Mouse (Mus musculus): ENCODE measurements around the gene Arhgap30. TPM values are rescaled to one million over a fixed set of nuclear protein-coding genes. Genes with fewer than 3 reads are reported as not detected.

Gene Arhgap30
- total and polyA plus RNA-seq, 2 experiments from 2014 or later: 0.75 to 0.82 TPM

DNA sequence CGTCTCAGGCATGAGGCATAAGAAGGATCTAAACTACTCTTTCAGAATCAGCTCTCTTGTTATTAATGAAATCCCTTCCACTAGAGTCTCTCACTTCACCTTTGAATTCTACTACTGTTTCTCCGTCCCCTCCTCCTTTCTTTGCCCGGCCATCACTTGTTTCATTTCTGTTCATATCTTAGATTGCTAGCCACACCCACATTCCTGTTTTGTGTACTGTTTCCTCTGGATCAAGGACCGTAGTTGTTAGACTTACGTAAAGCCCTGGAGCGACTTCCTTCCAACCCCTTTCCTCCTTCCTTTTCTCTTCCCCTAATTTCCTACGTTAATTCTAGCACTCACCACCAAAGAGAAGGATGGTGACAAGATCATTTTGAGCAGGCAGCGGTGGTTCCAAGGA, 50.3 kb downstream of the Arhgap30 start:
- DNase-seq (ENCODE audit: low spot score) (no peak), ATAC-seq (ENCODE audit: low FRiP score) (no peak)
- no peak for TF ChIP-seq CTCF (IDR thresholded peaks at IDR 0.05)
- H3K4me3 ChIP-seq (ENCODE audit: low read depth, low read length): no peak overlapping the region
- H3K27ac ChIP-seq (ENCODE audit: low read depth, low read length): no peak overlapping the region
- no peak overlapping the region for H3K4me2 ChIP-seq (ENCODE audit: low read depth, low read length, poor library complexity, severe bottlenecking)
- H3K36me3 ChIP-seq (ENCODE audit: insufficient read depth, low read length): no peaks in the 10 kb centered on the region
- H3K9ac ChIP-seq (replicated peaks; ENCODE audit: low read length, poor library complexity, severe bottlenecking): no peak overlapping the region
- no peaks in the 10 kb centered on the region for H3K9me3 ChIP-seq (ENCODE audit: low read length)
- H3K4me1 ChIP-seq (ENCODE audit: insufficient read depth, low read length): no peaks in the 10 kb centered on the region
- peaks cover 32% of the 10 kb centered on the region for H3K27me3 ChIP-seq (ENCODE audit: insufficient read depth, low read length)
- WGBS: 55% methylated on average over 8 of the region's 8 CpGs

GRCm38 (mm10) chr1:171440025-171440725, 51.4 kb downstream of the Arhgap30 start:
- H3K36me3 ChIP-seq (ENCODE audit: insufficient read depth, low read length): no peaks in the 10 kb centered on the region
- peaks cover 32% of the 10 kb centered on the region for H3K27me3 ChIP-seq (ENCODE audit: insufficient read depth, low read length)
- no peaks in the 10 kb centered on the region for H3K4me1 ChIP-seq (ENCODE audit: insufficient read depth, low read length)
- DNase-seq (ENCODE audit: low spot score): peak; percentile 47
- no peak overlapping the region for H3K27ac ChIP-seq (ENCODE audit: low read depth, low read length)
- ATAC-seq (ENCODE audit: low FRiP score): no peak
- H3K4me2 ChIP-seq (ENCODE audit: low read depth, low read length, poor library complexity, severe bottlenecking): no peak overlapping the region
- H3K4me3 ChIP-seq (ENCODE audit: low read depth, low read length): no peak overlapping the region
- no peak for TF ChIP-seq CTCF (IDR thresholded peaks at IDR 0.05)
- no peaks in the 10 kb centered on the region for H3K9me3 ChIP-seq (ENCODE audit: low read length)
- no peak overlapping the region for H3K9ac ChIP-seq (replicated peaks; ENCODE audit: low read length, poor library complexity, severe bottlenecking)
- 55% methylated on average over 9 of the region's 9 CpGs for WGBS

DNA sequence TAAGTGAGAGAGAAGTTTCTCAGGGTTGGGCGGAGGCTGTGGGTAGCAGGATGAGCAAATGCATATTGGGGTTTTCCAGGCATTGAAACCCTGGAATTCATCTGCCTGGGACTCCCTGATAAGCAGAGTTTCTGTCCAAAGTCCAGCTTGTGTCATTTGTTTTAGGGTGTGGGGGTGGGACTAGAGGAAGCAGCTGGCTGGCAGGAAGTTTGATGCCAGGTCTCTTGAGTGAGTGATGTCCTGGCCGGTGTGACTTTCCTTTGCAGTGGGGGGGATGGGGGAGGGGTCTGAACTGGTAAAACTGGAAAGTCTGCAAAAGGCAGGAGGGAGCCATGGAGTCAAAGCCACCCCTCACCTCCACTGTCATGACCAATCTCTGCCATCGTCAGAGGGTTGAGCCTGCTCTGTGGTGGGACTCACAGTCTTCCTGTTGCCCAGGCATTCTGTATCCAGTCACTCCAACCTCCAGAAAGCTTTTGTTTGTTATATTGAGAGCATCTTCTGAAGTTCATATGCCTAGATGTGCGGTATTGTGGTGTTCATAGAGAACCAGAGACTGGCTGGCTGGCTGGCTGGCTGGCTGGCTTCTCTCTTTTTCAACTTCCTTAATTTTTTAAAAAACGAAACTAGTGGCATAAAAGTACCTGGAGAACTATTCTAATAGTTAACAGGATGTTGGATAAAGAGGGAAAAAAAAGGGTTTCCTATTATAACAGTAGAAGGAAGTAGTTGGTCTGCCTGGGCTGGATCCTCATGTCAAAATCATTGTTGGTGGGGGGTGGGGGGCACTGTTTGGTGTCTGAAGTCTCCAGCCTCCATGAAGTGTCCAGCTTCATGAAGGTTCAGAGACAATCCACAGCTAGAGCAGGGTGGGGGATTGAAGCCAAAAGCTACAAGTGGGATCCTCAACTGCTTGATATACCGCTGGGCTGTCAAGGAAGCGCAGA, 53.0 kb downstream of the Arhgap30 start:
- TF ChIP-seq CTCF (IDR thresholded peaks at IDR 0.05): no peak
- Histone ChIP-seq H3K4me3 (ENCODE audit: low read depth, low read length) (no peak overlapping the region), H3K27ac (ENCODE audit: low read depth, low read length) (no peak overlapping the region), H3K9me3 (ENCODE audit: low read length) (no peaks in the 10 kb centered on the region), H3K9ac (replicated peaks; ENCODE audit: low read length, poor library complexity, severe bottlenecking) (no peak overlapping the region), H3K4me2 (ENCODE audit: low read depth, low read length, poor library complexity, severe bottlenecking) (no peak overlapping the region), H3K4me1 (ENCODE audit: insufficient read depth, low read length) (no peaks in the 10 kb centered on the region), H3K27me3 (ENCODE audit: insufficient read depth, low read length) (peaks cover 27% of the 10 kb centered on the region), H3K36me3 (ENCODE audit: insufficient read depth, low read length) (no peaks in the 10 kb centered on the region)
- WGBS: 59% methylated on average over 7 of the region's 7 CpGs
- DNase-seq (ENCODE audit: low spot score) (no peak), ATAC-seq (ENCODE audit: low FRiP score) (no peak)

DNA sequence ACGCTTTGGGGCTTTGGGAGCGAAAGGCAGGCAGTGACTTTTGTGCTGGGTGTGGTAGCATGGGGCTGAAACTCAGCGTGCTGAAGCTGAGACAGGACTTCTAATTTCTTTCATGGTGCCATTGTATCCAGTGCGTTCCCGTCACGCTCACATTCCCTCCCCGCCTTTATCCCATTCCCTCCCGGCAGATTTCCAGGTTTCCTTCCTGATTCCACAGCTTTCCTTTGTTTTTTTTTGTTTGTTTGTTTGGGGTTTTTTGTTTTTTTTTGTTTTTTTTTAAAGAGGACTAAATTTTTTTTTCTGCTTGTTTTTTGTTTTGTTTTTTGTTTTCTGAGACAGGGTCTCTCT, 53.6 kb downstream of the Arhgap30 start:
- H3K27me3 ChIP-seq (ENCODE audit: insufficient read depth, low read length): peaks cover 20% of the 10 kb centered on the region
- no peak for TF ChIP-seq CTCF (IDR thresholded peaks at IDR 0.05)
- no peak overlapping the region for H3K27ac ChIP-seq (ENCODE audit: low read depth, low read length)
- no peaks in the 10 kb centered on the region for H3K9me3 ChIP-seq (ENCODE audit: low read length)
- H3K4me1 ChIP-seq (ENCODE audit: insufficient read depth, low read length): no peaks in the 10 kb centered on the region
- ATAC-seq (ENCODE audit: low FRiP score) (no peak), DNase-seq (ENCODE audit: low spot score) (no peak)
- H3K9ac ChIP-seq (replicated peaks; ENCODE audit: low read length, poor library complexity, severe bottlenecking): no peak overlapping the region
- H3K4me2 ChIP-seq (ENCODE audit: low read depth, low read length, poor library complexity, severe bottlenecking): no peak overlapping the region
- H3K4me3 ChIP-seq (ENCODE audit: low read depth, low read length): no peak overlapping the region
- 36% methylated on average over 8 of the region's 8 CpGs for WGBS
- H3K36me3 ChIP-seq (ENCODE audit: insufficient read depth, low read length): no peaks in the 10 kb centered on the region

GRCm38 (mm10) chr1:171445050-171445449, 56.3 kb downstream of the Arhgap30 start:
- no peak for TF ChIP-seq CTCF (IDR thresholded peaks at IDR 0.05)
- Histone ChIP-seq H3K4me3 (ENCODE audit: low read depth, low read length) (no peak overlapping the region), H3K27me3 (ENCODE audit: insufficient read depth, low read length) (no peaks in the 10 kb centered on the region), H3K4me1 (ENCODE audit: insufficient read depth, low read length) (no peaks in the 10 kb centered on the region), H3K36me3 (ENCODE audit: insufficient read depth, low read length) (no peaks in the 10 kb centered on the region), H3K4me2 (ENCODE audit: low read depth, low read length, poor library complexity, severe bottlenecking) (no peak overlapping the region), H3K9ac (replicated peaks; ENCODE audit: low read length, poor library complexity, severe bottlenecking) (no peak overlapping the region), H3K27ac (ENCODE audit: low read depth, low read length) (no peak overlapping the region), H3K9me3 (ENCODE audit: low read length) (no peaks in the 10 kb centered on the region)
- no peak for DNase-seq (ENCODE audit: low spot score)
- WGBS: 91% methylated on average over 5 of the region's 5 CpGs
- no peak for ATAC-seq (ENCODE audit: low FRiP score)

GRCm38 (mm10) chr1:171446854-171447253, 58.1 kb downstream of the Arhgap30 start:
- DNase-seq (ENCODE audit: low spot score) (no peak), ATAC-seq (ENCODE audit: low FRiP score) (no peak)
- H3K4me3 ChIP-seq (ENCODE audit: low read depth, low read length): no peak overlapping the region
- H3K36me3 ChIP-seq (ENCODE audit: insufficient read depth, low read length): no peaks in the 10 kb centered on the region
- H3K9ac ChIP-seq (replicated peaks; ENCODE audit: low read length, poor library complexity, severe bottlenecking): no peak overlapping the region
- no peak overlapping the region for H3K27ac ChIP-seq (ENCODE audit: low read depth, low read length)
- WGBS: 83% methylated on average over 7 of the region's 7 CpGs
- no peaks in the 10 kb centered on the region for H3K9me3 ChIP-seq (ENCODE audit: low read length)
- H3K4me1 ChIP-seq (ENCODE audit: insufficient read depth, low read length): no peaks in the 10 kb centered on the region
- no peak overlapping the region for H3K4me2 ChIP-seq (ENCODE audit: low read depth, low read length, poor library complexity, severe bottlenecking)
- no peak for TF ChIP-seq CTCF (IDR thresholded peaks at IDR 0.05)
- no peaks in the 10 kb centered on the region for H3K27me3 ChIP-seq (ENCODE audit: insufficient read depth, low read length)

Data from midbrain, postnatal 0 days (tissue).